ENCODE assay signal across 8 mouse cellular contexts in the genomic region with DNA sequence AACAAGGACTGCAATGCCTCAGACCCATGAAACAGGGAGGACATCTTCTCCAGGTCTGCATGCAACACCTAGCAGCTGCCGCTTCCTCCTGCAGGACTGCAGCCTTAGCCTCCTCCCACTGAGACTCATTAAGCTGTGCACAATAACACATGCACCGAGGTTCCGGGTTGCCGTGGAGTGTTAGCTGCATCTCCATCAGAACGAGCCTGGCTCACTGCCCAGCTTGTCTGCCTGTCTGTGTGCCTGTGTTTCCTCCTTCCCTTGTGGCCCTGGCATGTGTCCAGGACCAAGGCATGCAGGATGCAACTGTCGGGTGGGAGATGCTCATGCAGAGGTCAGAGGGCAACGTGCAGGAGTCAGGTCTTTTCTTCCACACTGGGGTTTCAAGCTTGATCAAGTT.
DNase-seq lines count a peak whose midpoint lies in the region; ATAC-seq and TF ChIP-seq lines count a peak whose summit lies in the region.

No protein-coding gene starts in this region.

- 25% methylated on average over 7 of the region's 7 CpGs for WGBS in heart, embryonic 11.5 days (ENCODE audit: insufficient replicate concordance)
- WGBS in intestine, postnatal 0 days = 29% methylated on average over 7 of the region's 7 CpGs
- WGBS in liver, postnatal 0 days (ENCODE audit: insufficient replicate concordance) = 39% methylated on average over 7 of the region's 7 CpGs

- no peak overlapping the region for H3K9ac ChIP-seq in heart, embryonic 11.5 days (ENCODE audit: low read depth, low read length)
- H3K9ac ChIP-seq in intestine, postnatal 0 days (ENCODE audit: low read depth, low read length) = no peak overlapping the region
- H3K9ac ChIP-seq in liver, postnatal 0 days (replicated peaks) = no peak overlapping the region

- no peak overlapping the region for H3K27ac ChIP-seq in heart, embryonic 11.5 days (ENCODE audit: low read depth, low read length)
- H3K27ac ChIP-seq in intestine, postnatal 0 days (ENCODE audit: low read depth, low read length) = no peak overlapping the region
- no peak overlapping the region for H3K27ac ChIP-seq in liver, postnatal 0 days (ENCODE audit: low read depth)

- no peak overlapping the region for H3K4me3 ChIP-seq in heart, embryonic 11.5 days (ENCODE audit: low read depth, low read length)
- no peak overlapping the region for H3K4me3 ChIP-seq in intestine, postnatal 0 days (ENCODE audit: low read depth, low read length)
- H3K4me3 ChIP-seq in liver, postnatal 0 days (ENCODE audit: low read depth, low read length) = no peak overlapping the region

- DNase-seq in heart, postnatal 25 days (ENCODE audit: low spot score) = no peak
- DNase-seq in NIH3T3 (ENCODE audit: low read depth) = peak; percentile 21
- peak; percentile 17 for DNase-seq in embryo, embryonic 11.5 days (ENCODE audit: low read depth, low spot score)
- peak; percentile 26 for DNase-seq in liver, postnatal 0 days
- DNase-seq in right cerebral cortex, postnatal 4 days = peak; percentile 62
- DNase-seq in c-Kit-positive CD71-positive TER-119-positive erythroid progenitor cells, embryonic 14.5 days (ENCODE audit: low spot score) = no peak

- no peaks in the 10 kb centered on the region for H3K27me3 ChIP-seq in heart, embryonic 11.5 days (ENCODE audit: control insufficient read depth, insufficient read depth, low read length)
- no peaks in the 10 kb centered on the region for H3K27me3 ChIP-seq in intestine, postnatal 0 days (replicated peaks; ENCODE audit: control insufficient read depth, insufficient read depth, low read length)
- H3K27me3 ChIP-seq in liver, postnatal 0 days (ENCODE audit: insufficient read depth, low read length) = no peaks in the 10 kb centered on the region

- no peaks in the 10 kb centered on the region for H3K36me3 ChIP-seq in heart, embryonic 11.5 days (ENCODE audit: control insufficient read depth, insufficient read depth, low read length)
- no peaks in the 10 kb centered on the region for H3K36me3 ChIP-seq in intestine, postnatal 0 days (ENCODE audit: control insufficient read depth, insufficient read depth)
- no peaks in the 10 kb centered on the region for H3K36me3 ChIP-seq in liver, postnatal 0 days (replicated peaks; ENCODE audit: insufficient read depth, low read length)

- H3K4me2 ChIP-seq in heart, embryonic 11.5 days = no peak overlapping the region
- H3K4me2 ChIP-seq in intestine, postnatal 0 days (replicated peaks; ENCODE audit: low read depth) = no peak overlapping the region
- no peak overlapping the region for H3K4me2 ChIP-seq in liver, postnatal 0 days (ENCODE audit: low read depth, low read length)

- TF ChIP-seq CTCF in intestine, postnatal 0 days (IDR thresholded peaks at IDR 0.05; ENCODE audit: low read depth) = no peak
- no peak for TF ChIP-seq CTCF in liver, postnatal 0 days (IDR thresholded peaks at IDR 0.05; ENCODE audit: low read depth)

- H3K4me1 ChIP-seq in heart, embryonic 11.5 days (ENCODE audit: control insufficient read depth, insufficient read depth, low read length) = no peaks in the 10 kb centered on the region
- H3K4me1 ChIP-seq in intestine, postnatal 0 days (replicated peaks; ENCODE audit: control insufficient read depth, insufficient read depth, low read length) = no peaks in the 10 kb centered on the region
- H3K4me1 ChIP-seq in liver, postnatal 0 days (ENCODE audit: insufficient read depth) = no peaks in the 10 kb centered on the region

- ATAC-seq in heart, embryonic 11.5 days (replicated peaks; ENCODE audit: insufficient number of reproducible peaks, low FRiP score, low TSS enrichment) = peak; percentile 42; the same call in 1 of the 2 replicates
- 0 out of 2 replicates have a peak, but pooled peaks have one; percentile 22 for ATAC-seq in intestine, postnatal 0 days
- ATAC-seq in liver, postnatal 0 days = no peak

- TF ChIP-seq EP300 in liver, postnatal 0 days (IDR thresholded peaks at IDR 0.05; ENCODE audit: low read depth) = no peak

- no peaks in the 10 kb centered on the region for H3K9me3 ChIP-seq in heart, embryonic 11.5 days (replicated peaks; ENCODE audit: control insufficient read depth, low read length)
- no peaks in the 10 kb centered on the region for H3K9me3 ChIP-seq in intestine, postnatal 0 days (ENCODE audit: control insufficient read depth)
- no peaks in the 10 kb centered on the region for H3K9me3 ChIP-seq in liver, postnatal 0 days (ENCODE audit: low read length)

- intact Hi-C loops in heart, postnatal 25 days (cut with DNase I) = no loop called here

Comparison
In these comparisons a context has a peak if more than half of its experiments do, and no peak if none do; other contexts are left out.
1. DNase-seq: peak in NIH3T3 (single experiment), embryo, embryonic 11.5 days (single experiment), liver, postnatal 0 days (single experiment) and right cerebral cortex, postnatal 4 days (single experiment); none in heart, postnatal 25 days (single experiment) and c-Kit-positive CD71-positive TER-119-positive erythroid progenitor cells, embryonic 14.5 days (single experiment).